Mouse (Mus musculus) liver, postnatal 0 days (tissue): ENCODE measurements around the gene Krt23.

Experiments used
- CTCF ChIP-seq: sonication (generic); IDR thresholded peaks from 2 replicates; pipeline ENCODE4 v1.5.1; 2016; ENCODE audit warnings: antibody characterized with exemption, low read depth
- EP300 ChIP-seq: IDR thresholded peaks from 2 replicates; pipeline ENCODE4 v1.6.1; 2016; ENCODE audit warnings: antibody characterized with exemption, low read depth, mild to moderate bottlenecking

DNA sequence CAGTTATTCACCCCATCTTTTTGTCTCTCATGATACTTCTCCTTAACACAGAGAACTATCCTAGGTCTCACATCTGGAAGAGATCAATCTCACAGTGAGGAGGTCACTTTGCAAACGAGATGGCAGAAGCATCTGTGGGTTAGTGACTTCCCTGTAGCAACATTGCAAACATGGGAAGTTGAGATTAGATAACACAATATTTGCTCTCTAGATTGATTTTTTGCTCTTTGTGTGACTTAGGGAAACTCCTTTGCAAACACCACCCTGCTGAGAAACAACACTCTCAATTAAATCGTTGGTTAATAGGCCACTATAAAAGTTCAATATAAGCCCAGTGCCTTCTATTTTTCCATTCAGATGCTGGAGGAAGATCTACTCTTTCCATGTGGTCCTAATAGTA lies 44.2 kb downstream of the Krt23 start:
- TF ChIP-seq EP300 (0 out of 2 replicates have a peak, but pooled peaks have one; percentile 18), CTCF (no peak)
